Mouse (Mus musculus): ENCODE measurements around the gene Ntn5.
A peak's percentile ranks its signal among the peaks of the same experiment; 100 is the strongest.

Ntn5 gene

DNA sequence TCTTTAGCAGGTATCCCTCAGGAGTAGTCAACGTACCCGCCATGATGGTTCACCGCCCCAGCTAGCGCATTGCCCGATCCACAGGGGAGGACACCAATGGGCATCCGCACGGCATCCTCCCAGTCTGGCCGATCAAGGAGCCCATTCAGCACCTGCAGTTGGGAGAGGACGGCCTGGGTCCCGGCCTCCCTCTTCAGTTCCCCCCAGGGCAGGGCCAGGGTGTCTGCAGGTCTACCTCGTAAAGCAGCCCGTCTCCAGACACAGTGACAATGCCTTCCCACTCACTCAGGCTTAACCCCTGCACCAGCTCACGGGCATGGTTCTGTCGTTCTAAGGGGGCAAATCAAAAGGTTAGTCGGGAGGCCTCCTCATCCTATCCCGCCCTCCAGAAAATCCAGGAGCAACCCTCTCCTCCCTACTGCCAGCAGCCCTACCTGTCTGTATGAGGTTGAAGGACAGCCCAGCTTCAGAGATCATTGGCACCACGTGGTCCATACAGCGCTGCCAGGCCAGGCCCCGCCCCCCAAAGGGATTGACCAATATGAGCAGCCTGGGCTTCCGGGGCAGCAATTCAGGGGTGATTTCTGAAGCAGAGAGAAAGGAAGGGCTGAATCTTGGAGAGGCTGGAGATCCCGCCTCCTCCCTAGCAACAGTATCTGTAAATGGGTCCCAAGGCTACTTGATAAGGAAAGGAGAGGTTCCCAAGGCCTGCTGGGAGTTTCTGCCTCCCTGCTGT, 28.4 kb downstream of the Ntn5 start:
- peak; percentile 91 for DNase-seq (ENCODE audit: low spot score)

DNA sequence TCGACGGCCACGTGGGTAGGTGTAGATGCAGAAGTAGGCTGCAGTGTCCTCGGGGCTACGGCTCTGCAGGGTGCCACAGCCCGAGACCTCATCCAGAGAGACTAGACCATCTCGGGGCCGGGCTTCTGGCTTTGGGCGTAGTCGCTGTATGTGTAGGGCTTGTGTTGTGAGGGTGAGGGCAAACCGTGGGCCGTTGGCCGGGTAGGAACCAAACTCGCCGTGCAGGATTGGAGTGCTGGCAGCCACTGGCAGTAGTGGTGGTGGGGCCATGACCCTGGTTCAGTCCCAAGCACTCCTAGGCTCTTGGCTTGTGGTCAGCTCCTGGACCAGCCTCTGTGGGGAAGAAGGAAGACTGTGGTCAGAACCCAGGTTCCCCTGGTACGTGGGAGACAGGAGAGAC, 29.6 kb downstream of the Ntn5 start:
- DNase-seq (ENCODE audit: low spot score) = no peak

DNA sequence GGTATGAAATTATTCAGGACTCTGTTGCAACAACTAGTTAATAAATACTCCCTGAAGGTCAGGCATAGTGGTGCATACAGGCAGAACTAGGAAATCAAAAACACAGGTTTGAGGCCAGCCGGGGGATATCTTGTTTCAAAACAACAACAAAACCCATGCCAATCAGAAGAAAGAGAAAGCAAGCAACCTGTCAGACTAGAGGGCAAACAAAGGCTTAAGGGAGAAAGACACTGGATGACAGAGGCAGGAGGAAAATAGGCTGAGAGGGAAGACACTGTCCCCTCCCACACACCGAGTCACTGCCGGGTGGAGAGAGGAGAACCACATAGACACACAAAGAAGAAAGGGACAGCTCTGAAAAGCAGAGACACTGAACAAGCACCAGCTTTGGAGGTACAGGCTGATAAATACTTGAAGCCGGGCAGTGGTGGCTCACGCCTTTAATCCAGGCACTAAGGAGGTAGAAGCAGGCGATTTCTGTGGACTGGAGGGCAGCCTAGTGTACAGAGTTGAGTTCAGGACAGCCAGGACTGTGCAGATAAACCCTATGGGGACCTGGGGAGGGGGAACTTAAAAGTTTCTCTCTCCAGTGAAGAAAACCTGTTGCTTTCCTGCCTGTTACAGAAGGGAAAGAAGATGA, 30.2 kb downstream of the Ntn5 start:
- DNase-seq (ENCODE audit: low spot score) = no peak

DNA sequence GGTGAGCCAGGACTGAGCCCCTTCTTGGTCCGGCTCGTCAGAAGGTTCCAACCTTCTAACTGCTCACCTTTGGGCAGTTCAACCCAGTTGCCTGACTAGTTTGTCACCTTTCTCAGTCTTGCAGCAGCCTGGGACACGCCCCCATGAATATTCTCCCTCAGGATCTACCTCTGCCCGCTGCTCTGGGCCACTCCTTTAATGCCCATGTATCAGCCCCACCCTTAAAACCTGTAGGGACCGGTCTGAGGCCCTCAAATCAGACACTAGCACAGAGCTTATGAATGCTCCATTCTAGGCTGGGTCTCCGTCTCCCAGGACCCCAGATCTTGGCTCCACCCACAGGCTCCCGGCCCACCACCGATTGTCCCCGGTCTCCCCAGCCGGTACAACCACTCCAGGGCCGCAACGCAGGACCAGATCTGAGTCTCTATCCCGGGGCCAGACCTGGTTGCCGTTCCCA, 30.8 kb downstream of the Ntn5 start:
- no peak for DNase-seq (ENCODE audit: low spot score)

DNA sequence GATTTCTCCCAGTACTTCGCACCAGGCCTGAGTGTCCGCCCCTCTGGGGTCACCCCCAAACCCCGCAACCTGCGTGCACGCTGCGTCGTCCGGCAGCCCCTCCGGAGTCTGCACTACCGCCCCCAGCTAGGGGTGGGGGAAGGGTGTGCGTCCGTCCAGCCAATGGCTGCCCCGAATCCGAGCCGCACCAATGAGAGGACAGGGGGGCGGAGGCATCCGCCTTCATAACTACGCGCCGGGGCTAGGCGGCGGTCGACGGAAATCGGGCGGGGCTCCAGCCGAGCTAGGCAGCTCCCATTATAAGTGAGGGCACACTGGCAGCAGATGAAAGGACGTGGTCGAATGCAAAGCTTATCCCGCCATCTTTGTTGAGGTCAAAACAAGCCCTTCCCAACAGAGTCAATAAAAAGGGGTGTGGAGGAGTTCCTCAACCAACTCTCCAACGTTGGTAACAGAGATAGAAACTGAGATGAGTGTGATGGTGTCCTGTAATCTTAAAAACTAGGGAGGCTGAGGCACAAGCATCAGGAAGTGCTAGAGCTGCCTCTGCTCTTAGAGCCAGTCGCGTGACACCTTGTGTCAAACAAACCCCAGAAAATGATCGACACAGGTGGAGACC, 31.4 kb downstream of the Ntn5 start, which contains the start of gene Rpl18:
Gene Rpl18 (plus strand): TSS at position 368 of the 619 bp plus-strand sequence.
- peak; percentile 97 for DNase-seq (ENCODE audit: low spot score)

DNA sequence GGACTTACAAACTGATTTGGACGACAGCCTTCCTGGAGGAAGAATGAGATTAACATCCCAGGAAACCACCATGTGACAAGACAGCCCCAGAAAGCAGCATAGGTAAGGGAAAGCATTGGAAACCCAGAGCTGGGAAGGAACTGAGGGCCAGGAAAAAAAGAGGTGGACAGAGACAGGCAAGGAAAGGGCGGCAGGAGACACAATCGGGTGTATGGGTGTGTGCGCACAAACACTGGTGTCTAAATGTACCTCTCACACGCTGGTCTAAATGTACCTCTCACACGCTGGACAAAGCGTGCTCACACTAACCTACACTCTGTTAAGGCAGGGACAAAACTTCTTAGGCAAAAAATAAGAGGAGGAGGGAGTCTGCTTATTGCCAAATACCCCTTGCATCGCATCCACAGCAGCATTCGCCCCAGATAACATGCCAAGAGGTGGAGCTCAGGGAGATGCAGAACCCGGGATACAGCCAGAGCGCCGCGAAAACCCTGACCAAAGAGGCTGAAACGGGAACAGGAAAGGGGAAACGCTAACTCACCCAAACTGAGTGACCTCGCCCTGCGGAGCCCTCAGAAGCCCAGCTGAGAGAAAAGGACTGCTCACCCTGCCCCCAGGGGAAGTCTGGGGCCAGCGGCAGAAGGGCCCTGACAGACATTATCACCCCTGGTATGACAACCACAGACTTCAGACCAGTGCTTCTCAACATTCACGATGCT, 32.1 kb downstream of the Ntn5 start:
- DNase-seq (ENCODE audit: low spot score) = no peak

DNA sequence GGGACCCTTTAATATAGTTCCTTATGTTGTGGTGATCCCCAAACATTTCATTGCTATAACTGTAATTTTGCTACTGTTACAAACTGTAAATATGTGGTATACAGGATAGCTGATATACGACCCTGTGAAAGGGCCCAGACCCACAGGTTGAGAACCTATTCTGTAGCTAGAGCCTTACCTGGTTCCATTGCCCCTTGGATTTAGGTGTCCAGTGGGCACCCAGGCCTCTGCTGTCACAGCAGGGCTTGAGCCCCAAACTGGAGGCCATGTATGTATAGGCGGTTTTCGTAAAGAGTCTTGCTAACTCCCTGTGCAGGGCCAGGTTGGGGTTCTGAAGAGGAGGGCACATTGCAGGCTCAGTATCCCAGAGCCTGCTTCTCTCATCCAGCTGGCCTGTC, 32.6 kb downstream of the Ntn5 start:
- no peak for DNase-seq (ENCODE audit: low spot score)

DNA sequence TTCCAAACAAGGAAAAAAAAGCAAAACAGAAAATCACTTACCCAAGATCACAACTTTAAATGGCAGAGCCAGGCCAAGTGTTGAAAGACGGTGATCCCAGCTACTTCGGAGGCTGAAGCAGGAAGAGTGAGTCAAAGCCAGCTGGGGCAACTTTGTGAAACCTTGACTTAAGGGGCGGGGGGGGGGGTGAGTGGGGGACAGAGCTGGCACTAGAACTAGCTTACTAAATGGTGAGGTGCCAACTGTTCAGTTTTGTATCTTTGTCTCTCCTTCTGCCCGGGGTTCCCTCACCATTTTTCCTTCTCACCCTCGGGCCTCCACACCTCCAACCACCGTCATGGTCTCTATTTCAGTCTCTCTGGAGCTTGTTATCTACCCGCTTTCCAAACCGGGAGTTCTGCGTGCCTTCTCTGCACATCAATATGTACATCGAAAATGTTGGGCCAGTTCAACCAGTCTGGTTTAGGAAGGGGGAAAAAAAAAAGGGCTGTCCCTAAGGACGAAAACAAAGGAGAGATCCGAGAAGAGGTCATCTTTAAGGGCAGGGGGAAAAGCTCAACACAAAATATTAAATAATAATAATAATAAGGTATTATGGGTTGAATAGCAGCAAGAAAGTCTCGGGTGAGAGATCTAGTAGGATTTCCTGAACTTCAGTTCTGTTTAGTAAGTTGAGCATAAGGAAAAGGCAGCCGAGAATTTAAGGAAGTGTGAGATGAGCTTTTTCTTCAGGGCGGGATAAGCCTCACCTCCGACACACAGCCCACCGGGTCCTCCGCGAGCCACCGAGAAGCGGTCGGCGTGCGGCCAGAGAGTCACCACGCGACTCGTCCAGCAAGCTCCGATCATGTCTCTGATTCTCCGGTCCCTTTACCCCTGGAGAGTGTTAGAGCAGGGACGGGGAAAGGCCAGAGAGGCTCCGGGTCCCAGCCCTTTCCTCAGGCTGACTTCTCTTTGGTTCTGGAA, 33.4 kb downstream of the Ntn5 start:
- DNase-seq (ENCODE audit: low spot score) = no peak

DNA sequence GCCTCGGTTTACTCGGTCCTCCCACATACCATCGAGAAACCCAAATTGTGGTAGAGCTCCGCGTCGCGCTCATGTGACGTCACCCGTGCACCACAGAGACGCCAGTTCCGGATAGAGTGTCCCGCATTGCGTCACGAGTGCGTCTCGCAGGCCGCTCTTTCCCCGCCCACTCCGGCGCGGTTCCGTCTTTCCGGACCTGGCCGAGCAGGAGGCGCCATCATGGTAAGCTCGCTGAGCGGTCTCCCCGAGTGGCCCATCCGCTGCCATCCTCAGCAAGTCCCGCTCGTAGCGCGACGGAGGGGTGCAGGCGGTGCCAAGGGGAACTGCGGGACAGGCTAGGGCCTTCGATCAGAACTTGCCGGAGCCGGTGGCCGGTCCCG, 34.1 kb downstream of the Ntn5 start, which contains the start of gene Sphk2:
Gene Sphk2 (minus strand): TSS at position 85 of the 380 bp plus-strand sequence.
- peak; percentile 99 for DNase-seq (ENCODE audit: low spot score)

DNA sequence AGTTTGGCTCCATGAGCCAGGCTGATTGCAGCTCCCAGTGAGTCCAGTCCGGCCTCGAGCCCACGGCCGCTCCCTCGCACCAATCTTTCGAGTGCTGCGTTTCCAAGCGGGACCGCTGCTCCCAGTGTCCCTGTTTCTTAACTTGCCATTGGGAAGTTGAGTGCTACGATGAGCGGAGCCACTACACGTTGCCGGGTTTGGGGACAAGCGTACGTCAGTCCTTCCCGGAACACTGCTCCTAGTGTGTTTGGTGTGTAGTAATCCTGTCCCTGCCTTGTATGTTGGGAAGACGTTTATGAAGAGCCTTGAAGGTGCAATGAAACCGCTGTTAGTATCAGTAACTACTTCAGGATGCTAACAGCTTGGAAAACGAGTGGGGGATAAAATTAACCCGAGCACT, 34.5 kb downstream of the Ntn5 start:
- no peak for DNase-seq (ENCODE audit: low spot score)

DNA sequence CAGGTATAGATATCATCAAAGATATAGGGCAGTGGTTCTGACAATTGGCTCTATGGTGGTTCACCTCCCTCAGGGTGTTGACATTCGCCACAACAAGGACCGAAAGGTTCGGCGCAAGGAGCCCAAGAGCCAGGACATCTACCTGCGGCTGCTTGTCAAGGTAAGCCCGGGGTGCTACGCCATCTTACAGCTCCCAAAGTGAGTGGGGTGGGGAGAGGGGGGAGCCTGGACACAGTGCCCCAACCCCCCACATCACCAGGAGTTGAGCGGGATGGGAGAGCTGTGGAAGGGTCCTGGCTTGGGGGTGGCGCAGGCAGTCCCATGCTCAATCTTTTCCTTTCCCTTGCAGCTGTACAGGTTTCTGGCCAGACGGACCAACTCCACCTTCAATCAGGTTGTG, 35.4 kb downstream of the Ntn5 start:
- no peak for DNase-seq (ENCODE audit: low spot score)

DNA sequence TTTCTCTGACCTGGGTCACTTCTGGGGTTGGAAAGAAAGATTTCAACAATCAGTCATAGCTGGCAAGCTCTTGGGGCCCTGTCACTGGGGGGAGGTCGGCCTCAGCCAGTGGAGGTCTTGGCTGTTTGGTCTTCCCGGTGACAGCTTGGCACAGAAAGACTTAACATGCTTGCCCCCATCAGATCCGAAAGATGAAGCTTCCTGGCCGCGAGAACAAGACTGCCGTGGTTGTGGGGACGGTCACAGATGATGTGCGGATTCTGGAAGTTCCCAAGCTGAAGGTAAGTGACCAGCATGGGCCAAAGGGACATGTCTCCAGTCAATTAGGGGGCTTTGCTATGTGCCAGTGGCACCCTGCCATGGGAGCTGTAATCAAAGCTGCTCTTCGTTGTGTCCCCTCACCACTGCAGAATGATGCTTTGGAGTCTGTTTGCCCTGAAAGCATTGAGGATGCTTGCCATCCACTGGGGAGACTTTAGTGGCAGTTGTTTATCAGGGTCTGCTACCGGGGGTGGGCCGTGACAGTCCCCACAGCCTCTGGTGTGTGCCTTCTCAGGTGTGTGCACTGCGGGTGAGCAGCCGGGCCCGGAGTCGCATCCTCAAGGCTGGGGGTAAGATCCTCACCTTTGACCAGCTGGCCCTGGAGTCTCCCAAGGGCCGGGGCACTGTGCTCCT, 36.1 kb downstream of the Ntn5 start:
- DNase-seq (ENCODE audit: low spot score) = no peak

DNA sequence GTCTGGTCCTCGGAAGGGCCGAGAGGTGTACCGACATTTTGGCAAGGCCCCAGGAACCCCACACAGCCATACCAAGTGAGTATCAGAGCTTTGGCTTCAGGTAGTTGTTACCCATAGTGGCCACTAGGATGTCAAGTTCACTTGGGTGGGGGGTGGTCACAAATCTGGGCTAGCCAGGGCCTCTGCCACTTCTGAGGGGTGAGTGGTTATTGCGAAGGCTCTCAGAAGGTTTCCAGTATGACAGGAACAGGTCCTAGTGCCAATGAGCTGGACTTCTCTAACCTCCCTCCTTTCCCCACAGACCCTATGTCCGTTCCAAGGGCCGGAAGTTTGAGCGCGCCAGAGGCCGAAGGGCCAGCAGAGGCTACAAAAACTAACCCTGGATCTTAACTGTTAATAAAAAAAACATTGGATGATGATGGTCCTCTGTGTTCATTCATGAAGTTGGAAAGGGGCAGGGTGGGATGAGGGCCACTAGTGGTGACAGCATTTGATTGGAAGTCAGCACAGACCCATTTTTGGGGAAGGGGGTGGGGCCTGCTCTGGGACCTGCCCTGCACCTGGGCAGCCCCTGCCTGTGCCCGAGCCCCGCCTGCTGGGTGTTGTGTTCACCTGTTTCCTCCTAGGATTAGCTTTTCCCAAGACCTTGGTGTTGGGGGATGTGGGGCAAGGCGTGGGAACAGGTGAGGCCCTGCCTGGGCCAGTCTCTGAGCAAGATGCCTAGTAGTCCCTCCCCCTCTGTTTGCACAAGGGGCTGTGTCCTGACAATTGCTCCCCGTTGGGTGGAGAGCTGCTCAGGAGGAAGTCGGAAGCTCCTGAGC, 36.8 kb downstream of the Ntn5 start, which contains the start of gene Fam83e:
Gene Fam83e (plus strand): TSS at position 800 of the 821 bp plus-strand sequence.
- DNase-seq (ENCODE audit: low spot score) = no peak

DNA sequence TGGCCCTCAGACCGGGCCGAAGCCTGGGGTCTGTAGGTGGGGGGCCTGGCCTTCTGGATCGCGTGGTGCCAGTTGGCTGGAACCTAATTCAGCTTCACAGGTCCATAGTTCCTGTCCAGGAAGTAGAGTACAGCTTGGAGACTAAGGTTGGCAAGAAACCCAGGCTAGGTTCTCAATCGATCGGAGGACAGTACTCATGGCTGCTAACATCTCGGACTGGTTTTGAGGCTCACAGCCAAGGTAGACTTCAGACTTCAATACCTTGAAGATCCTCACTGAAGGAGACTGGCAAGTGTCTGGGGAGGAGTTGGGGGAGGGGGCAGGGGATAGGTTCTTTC, 37.4 kb downstream of the Ntn5 start:
- no peak for DNase-seq (ENCODE audit: low spot score)

DNA sequence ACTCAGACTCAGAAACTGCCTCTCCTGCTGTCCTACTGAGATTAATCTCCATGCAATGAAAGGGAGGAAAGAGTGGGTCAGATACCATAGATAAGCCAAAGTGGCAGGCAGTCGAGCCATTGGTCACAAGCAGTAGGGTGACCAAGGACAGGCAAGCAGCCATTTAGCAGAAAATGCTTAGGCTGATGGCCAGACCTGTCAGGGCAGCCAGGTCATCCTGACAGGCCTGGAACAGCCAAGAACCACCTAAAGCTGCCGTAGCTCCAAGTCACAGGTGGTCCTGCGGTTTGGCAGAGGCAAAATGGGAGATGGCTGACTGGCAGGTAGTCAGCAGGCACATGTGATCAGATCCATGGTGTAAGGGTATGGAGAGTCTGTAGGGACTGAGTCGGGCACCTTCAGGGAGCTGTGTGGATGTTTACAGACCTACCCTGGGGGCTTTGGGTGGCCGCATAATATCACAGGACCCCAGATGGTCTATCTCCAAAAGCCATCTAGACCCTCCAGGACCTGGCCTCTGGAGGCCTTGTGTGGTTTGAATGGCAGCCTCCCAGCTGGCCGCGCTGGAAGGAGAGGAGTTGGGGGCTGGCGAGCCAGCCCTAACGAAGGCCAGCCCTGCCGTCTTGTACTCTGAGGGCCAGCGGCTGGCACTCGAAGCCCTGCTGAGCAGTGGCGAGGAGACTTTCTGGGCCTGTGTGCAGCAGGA, 38.0 kb downstream of the Ntn5 start:
- no peak for DNase-seq (ENCODE audit: low spot score)

DNA sequence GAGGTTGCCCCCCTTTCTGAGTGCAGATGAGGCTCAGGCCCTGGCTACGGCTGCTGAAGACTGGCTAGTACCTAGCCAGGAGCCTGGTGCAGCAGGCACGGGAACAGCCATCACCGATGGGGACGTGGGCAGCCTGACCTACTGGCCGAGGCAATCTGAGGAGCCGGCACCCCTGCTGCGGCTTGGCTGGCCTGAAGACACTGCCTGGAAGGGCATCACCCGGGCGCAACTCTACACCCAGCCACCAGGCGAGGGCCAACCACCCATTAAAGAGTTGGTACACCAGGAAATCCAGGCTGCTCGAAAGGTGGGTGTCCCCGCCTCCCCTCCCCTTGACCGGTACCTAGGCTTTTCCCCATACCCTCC, 38.5 kb downstream of the Ntn5 start:
- DNase-seq (ENCODE audit: low spot score) = no peak

DNA sequence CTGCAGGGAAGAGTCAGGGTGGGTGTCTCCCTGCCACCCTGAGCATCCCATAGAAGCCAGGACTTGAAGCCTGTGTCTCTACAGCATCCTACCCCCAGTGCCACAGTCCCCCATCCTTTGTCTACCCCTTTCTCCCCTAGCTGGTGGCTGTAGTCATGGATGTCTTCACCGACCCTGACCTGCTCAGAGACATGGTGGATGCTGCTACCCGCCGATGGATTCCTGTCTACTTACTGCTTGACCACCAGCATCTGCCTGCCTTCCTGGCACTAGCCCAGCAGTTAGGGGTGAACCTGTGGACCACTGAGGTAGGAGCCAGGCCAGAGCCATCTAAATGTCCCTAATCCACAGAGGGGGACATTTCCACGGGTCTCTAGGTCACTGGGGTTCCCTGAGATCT, 39.5 kb downstream of the Ntn5 start:
- DNase-seq (ENCODE audit: low spot score) = no peak

DNA sequence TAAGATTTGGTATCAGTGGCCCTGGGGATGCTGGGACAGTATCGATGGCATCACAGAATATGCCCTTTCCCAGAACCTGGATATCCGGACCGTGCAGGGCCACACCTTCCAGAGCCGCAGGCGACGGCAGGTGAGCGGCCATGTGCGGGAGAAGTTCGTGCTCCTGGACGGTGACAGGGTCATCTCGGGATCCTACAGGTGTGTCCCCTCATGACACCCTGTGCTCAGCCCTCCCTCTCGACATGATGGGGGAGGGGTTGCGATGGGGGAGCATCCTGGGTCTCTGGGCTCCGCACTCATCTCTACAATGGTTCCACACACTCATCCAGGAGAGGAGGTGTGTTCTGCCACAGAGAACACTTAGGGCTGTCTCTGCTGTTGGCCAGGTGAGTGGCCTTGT, 40.0 kb downstream of the Ntn5 start:
- no peak for DNase-seq (ENCODE audit: low spot score)

DNA sequence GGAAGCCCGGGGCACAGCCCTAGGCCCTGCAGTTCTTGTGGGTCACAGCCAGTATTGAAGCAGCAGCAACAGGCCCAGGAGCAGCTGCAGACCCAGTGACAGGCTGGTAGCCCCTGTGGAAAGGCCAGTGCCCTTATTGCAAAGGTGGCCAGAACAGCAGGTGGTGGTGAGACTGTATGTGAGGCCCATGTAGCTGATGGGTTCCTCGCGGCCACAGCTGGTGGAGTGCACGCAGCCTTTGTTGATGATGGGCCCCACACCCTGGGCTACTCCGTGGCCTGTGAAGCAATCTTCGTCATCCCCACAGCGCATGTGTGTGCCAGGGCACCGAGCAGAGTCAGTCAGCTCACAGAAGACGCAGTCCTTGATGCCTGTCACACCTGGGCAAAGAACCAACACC, 41.3 kb downstream of the Ntn5 start:
- no peak for DNase-seq (ENCODE audit: low spot score)
